Mouse (Mus musculus): ENCODE results near the gene Slc30a2.
"Not testable (repeated sequence)": the region's sequence is repeated elsewhere in the genome, so short reads cannot be mapped to it uniquely, and the experiment has no call there.

The Slc30a2 gene

GRCm38 (mm10) chr4:134356591-134357460, 13.8 kb downstream of the Slc30a2 start:
- DNase-seq (ENCODE audit: extremely low read depth, low read depth) = no peak

DNA sequence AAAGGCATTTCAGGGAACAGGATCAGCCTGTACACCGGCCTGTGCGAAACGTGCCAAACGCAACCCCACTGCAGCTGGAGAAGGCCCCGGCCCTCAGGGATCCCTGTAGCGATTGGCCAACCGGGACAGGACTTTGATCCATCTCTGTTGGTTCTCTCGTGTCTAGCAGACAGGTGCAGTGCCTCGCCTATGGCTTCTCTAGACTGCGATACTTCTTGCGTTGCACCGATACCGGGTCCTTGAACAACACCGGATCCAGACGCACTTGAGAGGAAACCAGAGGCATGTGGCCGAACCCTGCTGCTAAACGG, 14.4 kb downstream of the Slc30a2 start:
- DNase-seq (ENCODE audit: extremely low read depth, low read depth) = no peak

DNA sequence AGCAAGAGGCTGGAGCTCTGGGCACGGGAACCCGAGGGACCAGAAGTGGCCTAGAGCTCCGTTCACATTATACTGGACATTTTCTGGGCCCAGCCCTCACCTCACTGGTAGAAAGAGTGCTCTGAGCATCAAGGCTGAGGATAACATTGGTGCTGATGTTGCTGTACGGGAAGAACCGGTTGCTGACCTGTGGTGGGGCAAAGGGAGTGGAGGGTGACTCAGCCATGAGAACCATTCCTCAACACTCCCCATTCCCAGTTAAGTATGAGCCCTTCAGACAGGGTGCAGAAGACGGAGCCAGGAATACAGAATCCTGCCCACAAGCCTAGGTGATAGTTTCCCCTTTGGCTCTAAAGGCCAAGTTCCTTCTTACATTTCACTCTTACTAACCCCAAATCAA, 16.7 kb downstream of the Slc30a2 start:
- no peak for DNase-seq (ENCODE audit: extremely low read depth, low read depth)

DNA sequence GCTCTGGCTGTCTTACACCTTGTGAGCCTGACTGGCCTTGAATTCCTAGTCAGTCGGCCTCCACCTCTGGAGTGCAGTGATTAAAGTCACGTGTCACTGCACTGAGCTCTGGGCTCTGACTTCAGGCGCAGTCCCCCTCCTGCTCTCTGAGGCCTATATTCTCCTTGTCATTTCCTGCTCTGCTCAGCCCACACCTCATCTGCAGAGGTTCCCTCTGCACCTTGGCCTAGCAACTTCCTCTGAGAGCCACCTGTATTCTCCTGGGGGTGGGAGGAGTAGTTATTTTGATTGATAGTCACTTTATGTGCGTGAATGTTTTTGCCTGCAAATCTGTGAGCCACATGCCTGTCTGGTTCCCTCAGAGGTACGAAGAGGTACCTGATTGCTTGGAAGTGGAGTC, 18.2 kb downstream of the Slc30a2 start:
- DNase-seq (ENCODE audit: extremely low read depth, low read depth) = no peak

DNA sequence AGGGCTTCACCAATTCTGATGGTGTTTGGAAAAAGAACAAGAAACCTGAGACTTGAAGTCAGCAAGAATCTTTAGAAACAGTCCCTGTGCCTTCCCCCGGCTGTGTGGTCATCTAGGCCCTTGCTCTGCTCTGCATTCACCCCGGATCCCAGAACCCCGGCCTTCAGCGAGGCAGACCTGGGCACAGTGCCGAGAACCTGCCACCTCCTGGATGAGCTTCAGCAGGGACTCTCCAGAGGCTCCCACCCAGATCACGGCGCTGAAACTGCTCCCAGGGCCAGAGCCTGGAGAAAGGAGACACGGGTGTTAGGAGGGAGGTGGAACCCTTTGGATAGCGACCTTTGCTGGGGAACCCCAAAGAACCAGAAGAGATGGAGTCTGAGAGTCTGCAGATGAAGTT, 19.1 kb downstream of the Slc30a2 start:
- DNase-seq (ENCODE audit: extremely low read depth, low read depth) = no peak

DNA sequence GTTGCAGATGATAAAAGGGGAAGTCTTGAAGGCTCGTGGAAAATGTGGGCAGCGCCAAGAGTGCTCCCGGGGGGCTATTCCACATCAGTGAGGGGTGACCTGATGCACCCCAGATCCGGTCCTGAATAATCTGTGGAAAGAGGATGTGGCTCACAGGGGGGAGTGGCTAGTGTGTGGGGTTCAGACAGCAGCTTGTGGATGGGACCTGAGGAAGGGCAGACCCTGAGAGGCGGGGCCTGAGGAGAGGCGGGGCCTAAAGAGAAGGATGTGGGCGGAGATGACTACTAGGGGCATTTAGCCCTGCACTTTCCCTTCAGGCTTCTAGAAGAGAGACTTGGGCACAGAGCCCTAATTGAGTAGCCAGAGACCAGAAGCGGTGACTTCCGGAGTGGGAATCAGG, 19.6 kb downstream of the Slc30a2 start:
- DNase-seq (ENCODE audit: extremely low read depth, low read depth) = peak; percentile 38

- DNase-seq (ENCODE audit: extremely low read depth, low read depth) = no peak
Observed at GRCm38 (mm10) chr4:134365280-134365679, 22.3 kb downstream of the Slc30a2 start.

GRCm38 (mm10) chr4:134370649-134371221, 27.8 kb downstream of the Slc30a2 start:
- DNase-seq (ENCODE audit: extremely low read depth, low read depth) = no peak

GRCm38 (mm10) chr4:134371316-134371855, 28.4 kb downstream of the Slc30a2 start:
- DNase-seq (ENCODE audit: extremely low read depth, low read depth) = no peak

- DNase-seq (ENCODE audit: extremely low read depth, low read depth) = peak; percentile 55
Observed at GRCm38 (mm10) chr4:134372294-134372747, 29.3 kb downstream of the Slc30a2 start.

DNA sequence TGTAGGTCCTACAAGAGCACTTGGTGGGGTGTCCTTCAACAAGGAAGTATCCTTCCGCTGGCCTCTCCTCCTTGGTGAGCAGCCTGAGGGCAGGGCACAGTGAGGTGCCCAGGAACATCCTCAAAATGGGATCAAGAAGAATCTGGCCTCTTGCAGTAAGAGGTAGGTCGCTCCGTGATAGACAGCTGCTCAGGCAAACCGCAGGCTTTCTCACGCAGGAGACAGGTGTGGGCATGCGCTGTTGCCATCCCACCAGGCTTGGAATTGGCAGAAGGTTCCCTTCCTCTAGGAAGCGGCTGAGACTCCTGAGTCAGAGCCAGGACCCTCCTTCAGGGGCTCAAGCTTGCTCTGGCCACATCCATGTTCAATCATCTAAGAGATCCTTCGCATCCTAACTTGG, 30.3 kb downstream of the Slc30a2 start:
- no peak for DNase-seq (ENCODE audit: extremely low read depth, low read depth)

- no peak for DNase-seq (ENCODE audit: extremely low read depth, low read depth)
Observed at GRCm38 (mm10) chr4:134374306-134374705, 31.3 kb downstream of the Slc30a2 start.

DNA sequence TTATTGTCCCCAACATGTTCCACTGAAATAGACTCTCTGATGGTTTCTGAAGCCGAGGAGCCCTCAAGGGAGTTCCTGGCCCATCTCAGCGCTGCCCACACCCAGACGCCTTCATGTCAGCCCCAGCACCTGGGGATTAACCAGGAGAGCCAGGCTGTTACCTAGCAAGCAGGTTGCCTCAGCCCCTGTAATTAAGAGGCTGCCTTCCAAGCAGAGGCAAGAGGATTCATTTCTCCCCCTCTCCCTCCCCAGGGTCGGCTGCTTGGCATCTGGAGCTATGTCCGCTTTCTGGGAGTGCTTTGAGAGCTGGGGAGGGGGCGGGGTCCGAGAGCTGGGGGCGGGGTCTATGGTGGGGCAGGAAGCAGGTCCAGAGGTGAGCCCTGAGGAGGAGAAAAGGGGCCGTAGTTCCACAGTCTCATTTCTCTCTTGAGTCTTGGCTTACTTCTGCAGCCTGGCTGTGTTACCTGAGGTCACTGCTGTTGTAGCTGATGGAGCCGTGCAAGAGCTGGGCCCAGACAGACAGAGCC, 35.2 kb downstream of the Slc30a2 start:
- no peak for DNase-seq (ENCODE audit: extremely low read depth, low read depth)

- no peak for DNase-seq (ENCODE audit: extremely low read depth, low read depth)
Observed at GRCm38 (mm10) chr4:134379510-134379909, 36.5 kb downstream of the Slc30a2 start.

DNA sequence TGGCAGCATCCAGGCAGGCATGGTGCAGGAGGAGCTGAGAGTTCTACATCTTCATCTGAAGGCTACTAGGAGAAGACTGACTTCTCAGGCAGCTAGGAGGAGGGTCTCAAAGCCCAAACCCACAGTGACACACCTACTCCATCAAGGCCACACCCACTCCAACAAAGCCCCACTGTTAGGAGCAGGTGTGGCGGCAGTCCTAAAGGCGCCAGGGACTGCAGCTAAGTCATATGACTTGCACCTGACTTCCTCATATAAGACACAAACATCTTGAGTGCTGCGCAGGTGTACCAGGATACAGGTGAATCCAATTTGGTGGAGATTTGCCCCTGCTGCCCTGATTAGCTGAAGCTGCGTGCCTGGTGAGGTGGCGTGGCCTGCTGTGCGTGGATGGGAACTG, 40.8 kb downstream of the Slc30a2 start, which contains the start of gene Extl1:
TSS of gene Extl1 (minus strand) at position 101 of the 400 bp plus-strand sequence.
- DNase-seq (ENCODE audit: extremely low read depth, low read depth) = not testable (repeated sequence)

GRCm38 (mm10) chr4:134387268-134387667, 44.3 kb downstream of the Slc30a2 start:
- DNase-seq (ENCODE audit: extremely low read depth, low read depth) = no peak

DNA sequence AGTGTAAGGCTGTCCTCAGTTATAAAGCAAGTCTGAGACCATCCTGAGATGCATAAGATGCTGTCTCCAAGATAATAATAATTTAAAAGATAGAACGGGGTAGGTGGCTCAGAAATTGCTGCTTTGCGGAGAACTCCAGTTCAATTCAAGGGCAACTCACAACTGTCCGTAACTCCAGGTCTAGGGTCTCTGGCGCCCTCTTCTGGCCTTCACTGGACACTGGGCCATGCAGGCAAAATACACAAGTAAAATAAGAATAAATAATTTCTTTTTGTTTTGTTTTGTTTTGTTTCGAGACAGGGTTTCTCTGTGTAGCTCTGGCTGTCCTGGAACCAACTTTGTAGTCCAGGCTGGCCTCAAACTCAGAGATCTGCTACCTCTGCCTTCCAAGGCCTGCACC, 45.4 kb downstream of the Slc30a2 start:
- DNase-seq (ENCODE audit: extremely low read depth, low read depth) = no peak

DNA sequence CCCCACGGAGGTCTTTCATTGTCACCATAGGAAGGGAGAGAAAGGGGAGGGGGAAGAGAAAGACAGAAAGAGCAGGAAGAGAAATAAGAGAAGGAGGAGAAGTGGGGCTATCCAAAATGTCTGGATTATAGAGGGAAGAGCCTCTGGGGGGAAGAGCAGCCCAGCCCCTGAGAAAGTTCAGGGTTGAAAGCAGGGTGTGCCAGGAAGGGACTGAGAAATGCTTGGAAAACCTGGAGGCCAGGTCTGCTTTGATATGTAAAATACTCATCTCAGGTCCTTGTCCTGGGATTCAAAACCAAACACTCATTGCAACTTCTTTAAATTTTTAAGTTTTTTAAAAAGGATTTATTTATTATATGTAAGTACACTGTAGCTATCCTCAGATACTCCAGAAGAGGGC, 48.7 kb downstream of the Slc30a2 start:
- no peak for DNase-seq (ENCODE audit: extremely low read depth, low read depth)

DNA sequence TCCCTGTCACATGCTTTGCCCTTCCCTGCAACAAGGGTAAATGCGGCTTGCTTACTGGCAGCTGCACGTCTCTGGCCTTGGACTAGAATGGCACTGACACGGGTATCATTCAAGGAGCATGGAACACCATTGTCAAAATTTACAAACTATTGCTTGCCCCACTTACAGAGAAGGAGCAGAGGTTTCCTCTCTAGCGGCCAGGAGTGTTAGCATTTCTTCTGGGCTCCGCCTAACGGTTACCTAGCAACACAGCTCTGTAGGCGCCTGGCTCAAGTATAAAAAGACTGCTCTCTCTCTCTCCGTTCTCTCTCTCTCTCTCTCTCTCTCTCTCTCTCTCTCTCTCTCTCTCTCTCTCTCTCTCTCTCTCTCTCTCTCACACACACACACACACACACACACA, 49.6 kb downstream of the Slc30a2 start:
- no peak for DNase-seq (ENCODE audit: extremely low read depth, low read depth)

DNA sequence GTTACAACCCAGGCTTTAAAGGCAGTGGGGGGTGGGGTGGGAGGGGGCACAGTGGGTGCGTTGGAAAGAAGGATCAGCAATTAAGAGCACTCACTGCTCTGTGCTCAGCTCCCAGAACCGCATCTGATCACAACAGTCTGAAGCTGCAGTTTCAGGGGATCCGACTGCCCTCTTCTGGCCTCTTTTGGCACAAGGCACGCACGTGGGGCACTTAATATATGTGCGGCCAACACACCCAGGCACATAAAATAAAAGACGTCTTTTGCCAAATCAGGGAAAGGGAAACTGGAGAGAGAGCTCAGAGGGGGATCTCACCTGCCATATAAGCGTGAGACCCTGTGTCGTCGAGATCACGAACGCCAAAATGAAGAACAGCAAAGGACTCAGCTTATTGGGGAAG, 50.0 kb downstream of the Slc30a2 start:
- DNase-seq (ENCODE audit: extremely low read depth, low read depth) = peak; percentile 71

DNA sequence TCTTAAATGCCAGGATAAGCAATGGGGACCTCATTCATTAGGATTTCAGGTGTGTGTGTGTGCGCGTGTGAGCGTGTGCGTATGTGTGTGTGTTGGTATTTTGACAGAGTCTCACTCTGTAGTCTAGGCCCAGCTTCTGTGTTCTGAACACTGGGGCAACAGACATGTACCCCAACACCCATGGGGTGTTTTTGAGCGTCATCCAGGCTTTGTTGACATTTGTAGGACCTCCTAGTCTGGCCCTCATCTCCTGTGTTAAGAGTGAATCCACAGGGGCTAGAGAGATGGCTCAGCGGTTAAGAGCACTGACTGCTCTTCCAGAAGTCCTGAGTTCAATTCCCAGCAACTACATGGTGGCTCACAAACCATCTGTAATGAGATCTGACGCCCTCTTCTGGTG, 52.2 kb downstream of the Slc30a2 start:
- no peak for DNase-seq (ENCODE audit: extremely low read depth, low read depth)

Measured in MEL-GATA-1-ER (cell line).